Mouse (Mus musculus) midbrain, postnatal 0 days (tissue): ENCODE results near the gene Chpf2. TPM values are rescaled to one million over a fixed set of nuclear protein-coding genes. Genes with fewer than 3 reads are reported as not detected.

Experiments
- ATAC-seq: fragments of 200-750 bp; cut with Nextera tagmentation; 2 replicates; pipeline ENCODE4 v1.8.0; 2017; ENCODE audit warnings: moderate number of reproducible peaks, mild to moderate bottlenecking, moderate TSS enrichment, moderate library complexity; ENCODE audit not compliant: low FRiP score
- DNase-seq: peaks from one replicate; pipeline ENCODE4 v3.0.0-alpha.2; 2015; ENCODE audit warnings: low spot score
- H3K27ac ChIP-seq: fragments of 300-500 bp; sonication (generic); 2 replicates; pipeline ENCODE4 v1.5.1; 2014; ENCODE audit warnings: low read depth, mild to moderate bottlenecking, low read length, mixed read lengths
- H3K27me3 ChIP-seq: fragments of 300-500 bp; sonication (generic); 2 replicates; pipeline ENCODE4 v1.6.1; 2014; ENCODE audit warnings: low read length, control low read depth, mixed read lengths; ENCODE audit not compliant: insufficient read depth
- H3K36me3 ChIP-seq: fragments of 300-500 bp; sonication (generic); 2 replicates; pipeline ENCODE4 v1.6.1; 2014; ENCODE audit warnings: low read length, control low read depth, mixed read lengths; ENCODE audit not compliant: insufficient read depth
- H3K4me1 ChIP-seq: fragments of 300-500 bp; sonication (generic); 2 replicates; pipeline ENCODE4 v1.6.1; 2014; ENCODE audit warnings: mild to moderate bottlenecking, control low read depth, antibody characterized with exemption, low read length, mixed read lengths; ENCODE audit not compliant: insufficient read depth
- H3K4me2 ChIP-seq: fragments of 300-500 bp; sonication (generic); 2 replicates; pipeline ENCODE4 v1.6.1; 2014; ENCODE audit warnings: low read depth, mild to moderate bottlenecking, low read length, mixed read lengths; ENCODE audit not compliant: poor library complexity, severe bottlenecking
- H3K4me3 ChIP-seq: fragments of 300-500 bp; sonication (generic); 2 replicates; pipeline ENCODE4 v1.5.1; 2014; ENCODE audit warnings: low read depth, mild to moderate bottlenecking, low read length, moderate library complexity
- H3K9ac ChIP-seq: fragments of 300-500 bp; sonication (generic); replicated peaks from 2 replicates; pipeline ENCODE4 v1.6.1; 2014; ENCODE audit warnings: mild to moderate bottlenecking, low read length, moderate library complexity, mixed read lengths; ENCODE audit not compliant: poor library complexity, severe bottlenecking
- H3K9me3 ChIP-seq: fragments of 300-500 bp; sonication (generic); 2 replicates; pipeline ENCODE4 v1.6.1; 2016; ENCODE audit warnings: low read length, control low read depth
- CTCF ChIP-seq: IDR thresholded peaks from 2 replicates; pipeline ENCODE4 v1.5.1; 2016; ENCODE audit warnings: antibody characterized with exemption, mild to moderate bottlenecking
- WGBS: fragments of 180-500 bp; shearing (Covaris S2); extraction: QIAGEN DNeasy Blood & Tissue Kit; methylation state at CpG from one replicate; pipeline ENCODE4 v1.1.7; 2014; 5-methylcytosine and 5-hydroxymethylcytosine counted together
- polyA plus RNA-seq: library from polyadenylated mRNA; unstranded; fragments of >200 nt; fragmentation: Nextera tagmentation; extraction: Ambion mirVana; gene quantifications from 2 replicates; pipeline ENCODE4 v1.2.1, GENCODE M21; 2015
- total RNA-seq: library from RNA; depleted of rRNA; stranded (reverse); fragments of >200 nt; gene quantifications from 2 replicates; pipeline ENCODE4 v1.2.3, GENCODE M21; 2014

Chpf2 gene
- total and polyA plus RNA-seq, 2 experiments from 2014 or later = 25.5 to 32.8 TPM

DNA sequence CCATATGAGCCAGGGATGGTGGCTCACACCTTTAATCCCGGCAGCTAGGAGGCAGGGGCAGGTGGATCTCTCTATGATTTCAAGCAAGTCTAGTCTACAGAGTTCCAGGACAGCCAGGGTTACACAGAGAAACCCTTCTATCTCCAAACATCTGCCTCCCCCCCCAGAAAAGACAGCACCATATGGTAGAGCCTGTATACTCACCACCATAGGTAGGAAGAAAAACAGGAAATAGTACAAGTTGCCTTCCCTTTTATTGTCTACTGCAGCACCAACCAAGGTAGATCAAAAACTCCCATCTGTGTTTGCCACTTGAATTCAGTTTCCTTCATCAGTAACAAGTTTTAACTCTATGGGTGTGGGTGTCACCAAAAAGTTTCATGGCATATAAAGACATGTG is 10.6 kb upstream of the Chpf2 start:
- Histone ChIP-seq H3K4me1 (peaks cover 6% of the 10 kb centered on the region; the same call in 1 of the 2 replicates), H3K9ac (no peak overlapping the region), H3K4me3 (no peak overlapping the region), H3K4me2 (no peak overlapping the region), H3K36me3 (peaks cover 34% of the 10 kb centered on the region), H3K27ac (no peak overlapping the region), H3K27me3 (no peaks in the 10 kb centered on the region), H3K9me3 (no peaks in the 10 kb centered on the region)
- DNase-seq (no peak), ATAC-seq (no peak)
- TF ChIP-seq CTCF = no peak
- WGBS = 81% methylated on average over 1 of the region's 1 CpGs

- TF ChIP-seq CTCF = no peak
- DNase-seq = peak; percentile 10
- under 1% methylated on average over 32 of the region's 32 CpGs for WGBS
- H3K9me3 ChIP-seq = no peaks in the 10 kb centered on the region
- H3K36me3 ChIP-seq = peaks cover 26% of the 10 kb centered on the region
- H3K4me2 ChIP-seq = peak overlapping the region; percentile 89
- H3K4me1 ChIP-seq = peaks cover 6% of the 10 kb centered on the region; the same call in 1 of the 2 replicates
- peak; percentile 34 for ATAC-seq
- H3K9ac ChIP-seq = peak overlapping the region; percentile 62
- H3K27me3 ChIP-seq = no peaks in the 10 kb centered on the region
- peak overlapping the region; percentile 62 for H3K27ac ChIP-seq
- H3K4me3 ChIP-seq = peak overlapping the region; percentile 67
Observed at GRCm38 (mm10) chr5:24576801-24577182, 9.7 kb upstream of the Chpf2 start.

DNA sequence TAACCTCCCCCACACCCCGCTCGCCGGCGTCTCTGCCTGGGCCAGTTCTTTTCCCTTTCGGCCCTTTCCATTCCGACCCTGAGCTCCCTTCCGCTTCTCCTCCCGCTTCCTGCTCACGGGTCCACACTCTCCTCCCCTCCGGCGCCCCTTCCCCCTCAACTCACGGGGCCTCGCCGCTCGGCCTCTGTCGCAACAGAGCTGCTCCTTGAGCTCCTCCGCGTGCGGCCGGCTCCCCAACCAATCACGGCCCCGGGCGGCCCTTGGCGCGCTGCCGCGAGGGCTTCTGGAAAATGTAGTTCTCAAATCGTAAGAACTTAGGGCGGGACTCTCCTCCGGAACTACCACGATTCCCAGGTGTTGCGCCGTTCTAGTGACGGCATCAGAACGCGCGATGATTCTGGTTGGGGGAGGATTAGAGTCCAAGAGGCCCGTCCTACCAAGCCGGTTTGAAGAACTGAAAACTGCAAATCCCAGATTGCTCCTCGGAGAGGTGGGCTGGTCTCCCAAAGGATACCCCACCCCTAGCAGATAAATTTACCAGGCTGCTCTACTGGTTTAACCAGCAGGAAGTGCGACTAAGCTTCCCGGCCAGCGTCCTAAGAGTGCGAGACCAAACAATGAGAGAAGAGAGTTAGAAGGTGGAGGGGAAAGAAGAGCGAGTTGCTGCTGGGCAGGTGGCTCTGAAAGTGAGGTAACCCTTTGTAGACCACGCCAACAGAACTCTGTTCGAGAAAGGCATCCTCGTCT is 9.2 kb upstream of the Chpf2 start, which contains the start of gene Abcf2:
TSS of gene Abcf2 (minus strand) at position 285 of the 747 bp plus-strand sequence.
- under 1% methylated on average over 48 of the region's 48 CpGs for WGBS
- Histone ChIP-seq H3K27ac (peak within 1 kb of the TSS; percentile 62), H3K27me3 (no peaks in the 10 kb centered on the region), H3K4me1 (peaks cover 6% of the 10 kb centered on the region; the same call in 1 of the 2 replicates), H3K4me3 (peak within 1 kb of the TSS; percentile 67), H3K9me3 (no peaks in the 10 kb centered on the region), H3K4me2 (peak within 1 kb of the TSS; percentile 89), H3K9ac (peak within 1 kb of the TSS; percentile 62), H3K36me3 (peaks cover 21% of the 10 kb centered on the region)
- ATAC-seq (peak; percentile 95), DNase-seq (peak; percentile 100)
- TF ChIP-seq CTCF = no peak

DNA sequence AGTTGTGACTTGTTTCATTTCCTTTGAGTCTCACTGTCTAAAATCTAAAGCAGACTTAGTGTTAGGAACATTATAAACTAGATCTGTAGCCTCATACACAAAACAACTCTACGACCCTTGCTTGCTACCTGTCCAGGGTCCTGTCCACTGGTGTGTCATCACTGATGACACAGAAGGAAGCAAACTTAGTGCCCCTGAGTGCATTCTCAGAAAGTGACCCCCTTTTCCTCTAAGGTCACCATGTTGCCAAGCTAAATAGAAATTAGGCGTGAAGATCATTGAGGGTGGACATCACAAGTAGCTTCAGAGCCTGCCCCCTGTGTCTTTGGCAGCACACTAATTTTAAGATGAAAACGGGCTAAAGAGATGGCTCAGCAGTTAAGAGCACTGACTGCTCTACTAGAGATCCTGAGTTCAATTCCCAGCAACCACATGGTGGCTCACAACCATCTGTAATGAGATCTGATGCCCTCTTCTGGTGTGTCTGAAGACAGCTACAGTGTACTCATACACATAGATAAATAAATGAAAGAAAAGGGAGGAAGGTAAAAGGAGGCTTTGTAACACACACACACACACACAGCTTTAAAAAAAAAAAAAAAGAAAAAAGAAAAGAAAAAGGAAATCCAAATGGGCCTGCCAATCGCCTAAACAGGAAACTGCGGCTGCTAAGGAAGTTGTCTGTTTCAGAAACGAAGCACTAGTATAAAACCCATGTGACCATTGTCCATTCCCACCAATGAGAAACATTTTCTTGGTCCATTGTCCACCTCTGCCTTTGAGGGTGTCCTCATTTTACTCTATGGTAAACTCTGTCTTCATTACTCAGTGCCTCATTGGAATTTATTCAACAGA is 8.2 kb upstream of the Chpf2 start:
- WGBS = 63% methylated on average over 6 of the region's 6 CpGs
- peak; percentile 26 for TF ChIP-seq CTCF
- no peaks in the 10 kb centered on the region for H3K27me3 ChIP-seq
- no peak overlapping the region for H3K27ac ChIP-seq
- no peaks in the 10 kb centered on the region for H3K9me3 ChIP-seq
- peak overlapping the region; percentile 53 for H3K4me2 ChIP-seq
- H3K9ac ChIP-seq = no peak overlapping the region
- ATAC-seq = no peak
- peaks cover 6% of the 10 kb centered on the region; the same call in 1 of the 2 replicates for H3K4me1 ChIP-seq
- DNase-seq = no peak
- peak overlapping the region; percentile 67 for H3K4me3 ChIP-seq
- peaks cover 11% of the 10 kb centered on the region for H3K36me3 ChIP-seq

- Histone ChIP-seq H3K27ac (peak overlapping the region; percentile 81), H3K4me1 (peaks cover 8% of the 10 kb centered on the region), H3K36me3 (peaks cover 7% of the 10 kb centered on the region), H3K9ac (peak overlapping the region; percentile 92), H3K27me3 (no peaks in the 10 kb centered on the region), H3K4me3 (peak overlapping the region; percentile 78), H3K9me3 (no peaks in the 10 kb centered on the region), H3K4me2 (peak overlapping the region; percentile 84)
- 9% methylated on average over 8 of the region's 8 CpGs for WGBS
- no peak for TF ChIP-seq CTCF
- peak; percentile 45; the same call in 1 of the 2 replicates for ATAC-seq
- no peak for DNase-seq
Observed at GRCm38 (mm10) chr5:24586106-24586505, 435 bp upstream of the Chpf2 start.
